In the genomic region with DNA sequence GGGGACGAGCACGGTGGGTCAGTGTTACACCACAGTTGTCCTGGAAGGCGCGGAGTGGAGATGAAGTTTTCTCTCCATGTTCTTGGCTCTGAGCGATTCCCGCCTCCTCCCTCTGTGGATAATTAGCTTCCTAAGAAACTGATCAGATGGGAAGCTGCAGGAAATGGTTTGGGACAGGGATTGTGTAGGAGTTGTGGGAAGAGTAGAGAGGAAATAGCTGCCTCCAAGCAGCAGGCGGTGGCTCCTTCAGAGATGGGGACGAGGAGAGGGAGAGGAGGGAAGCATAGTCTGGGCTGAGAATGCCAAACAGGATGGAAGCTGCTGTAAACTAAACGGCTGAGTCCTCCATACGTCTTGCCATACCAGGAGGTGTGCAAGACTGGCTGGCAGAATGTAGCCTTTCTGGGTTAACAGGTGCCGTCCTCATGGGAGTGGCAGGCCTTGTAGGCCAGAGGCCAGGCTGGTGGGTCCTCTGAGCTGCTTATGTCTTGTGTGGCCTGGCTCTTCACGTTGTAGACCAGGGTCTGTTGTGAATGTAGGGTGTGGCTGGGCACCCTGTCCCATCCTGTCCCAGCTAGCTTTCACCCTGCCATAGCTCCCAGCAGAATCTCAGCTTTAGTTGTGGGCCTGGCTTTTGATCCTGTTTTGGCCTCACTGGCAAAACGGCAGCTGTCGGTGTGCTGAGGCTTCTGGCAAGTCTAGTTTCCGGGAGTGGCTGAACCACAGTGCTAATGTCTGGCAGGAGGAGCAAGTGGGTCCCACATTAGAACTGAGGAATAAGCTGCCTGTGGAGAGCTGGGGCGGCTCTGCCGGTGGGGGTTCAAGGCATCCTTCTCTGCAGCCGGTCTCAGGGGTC, we compare ENCODE assay signal across 9 mouse cellular contexts. TPM values are rescaled to one million over a fixed set of nuclear protein-coding genes. Genes with fewer than 3 reads are reported as not detected.
DNase-seq lines count a peak whose midpoint lies in the region; ATAC-seq lines count a peak whose summit lies in the region.
"Had no signal": no experiment of that assay in that cellular context is flagged by ENCODE, and none has a peak within 500 bp of the region (broad histone marks: within the 10 kb centered on the region; RNA-seq: fewer than 3 reads in every experiment).

No protein-coding gene starts in this region.

- peaks cover 34% of the 10 kb centered on the region for H3K4me1 ChIP-seq in limb, embryonic 12.5 days (replicated peaks)

- no peaks in the 10 kb centered on the region for H3K27me3 ChIP-seq in limb, embryonic 12.5 days
- H3K27me3 ChIP-seq: embryonic facial prominence, embryonic 12.5 days had no signal

- no peaks in the 10 kb centered on the region for H3K36me3 ChIP-seq in limb, embryonic 12.5 days

- H3K9me3 ChIP-seq in limb, embryonic 12.5 days, result no peaks in the 10 kb centered on the region
- H3K9me3 ChIP-seq: embryonic facial prominence, embryonic 12.5 days had no signal

- no peak overlapping the region for H3K9ac ChIP-seq in limb, embryonic 12.5 days (replicated peaks)
- H3K9ac ChIP-seq: embryonic facial prominence, embryonic 12.5 days had no signal

- no peak overlapping the region for H3K4me3 ChIP-seq in limb, embryonic 12.5 days (replicated peaks)
- H3K4me3 ChIP-seq: embryonic facial prominence, embryonic 12.5 days had no signal

- H3K4me2 ChIP-seq in limb, embryonic 12.5 days, result no peak overlapping the region
- H3K4me2 ChIP-seq: embryonic facial prominence, embryonic 12.5 days had no signal

- H3K27ac ChIP-seq in limb, embryonic 12.5 days, result peak overlapping the region; percentile 53; the same call in 1 of the 2 replicates
- H3K27ac ChIP-seq: embryonic facial prominence, embryonic 12.5 days had no signal

- ATAC-seq in limb, embryonic 12.5 days (ENCODE audit: insufficient number of reproducible peaks, insufficient read depth, low FRiP score, low TSS enrichment, low read depth), result no peak

- WGBS in limb, embryonic 12.5 days, result 74% methylated on average over 18 of the region's 18 CpGs

- DNase-seq in gastrocnemius, adult 18-20 months (ENCODE audit: low spot score), result peak; percentile 59
- no peak for DNase-seq in gastrocnemius, postnatal 4 days (ENCODE audit: low spot score in 2 of 2)
- peak; percentile 56 for DNase-seq in urinary bladder, postnatal 14 days (ENCODE audit: low spot score)
- no peak for DNase-seq in urinary bladder, postnatal 25 days (ENCODE audit: low spot score)
- DNase-seq in telencephalon, adult 2 months (ENCODE audit: low read depth, low spot score), result peak; percentile 91
- no peak for DNase-seq in thymus, postnatal 14 days
- no peak for DNase-seq in retina, postnatal 1 day

RNA-seq across cellular contexts. Expression of gene Slc9a1, which starts 21.9 kb away (rescaled TPM):
- 10 to 100 TPM; 10.0 to 11.4 TPM for total RNA-seq in gastrocnemius, adult 18-20 months (2021)
- 10 to 100 TPM; 24.1 to 24.4 TPM for total RNA-seq in gastrocnemius, postnatal 4 days (2021)
- polyA plus RNA-seq in limb, embryonic 12.5 days (2016; fragmentation: Nextera tagmentation; extraction: Ambion mirVana), result 7.3 and 7.8 TPM in 2 replicates

RNA-seq across cellular contexts. Expression of gene Wdtc1, which starts 38.1 kb away (rescaled TPM):
- total RNA-seq in gastrocnemius, adult 18-20 months (2021), result 100 to 1,000 TPM in 1 of 2 experiments, 10 to 100 TPM in 1; 99.6 to 102 TPM
- 10 to 100 TPM; 43.1 to 45.0 TPM for total RNA-seq in gastrocnemius, postnatal 4 days (2021)
- polyA plus RNA-seq in limb, embryonic 12.5 days (2016; fragmentation: Nextera tagmentation; extraction: Ambion mirVana), result 12.2 and 17.6 TPM in 2 replicates

Comparison
In these comparisons a context has a peak if more than half of its experiments do, and no peak if none do; other contexts are left out.
1. DNase-seq: peak in gastrocnemius, adult 18-20 months (single experiment), urinary bladder, postnatal 14 days (single experiment) and telencephalon, adult 2 months (single experiment); none in gastrocnemius, postnatal 4 days (0 of 2), urinary bladder, postnatal 25 days (single experiment), thymus, postnatal 14 days (single experiment) and retina, postnatal 1 day (single experiment).